ENCODE assay signal across 8 mouse cellular contexts in the genomic region with DNA sequence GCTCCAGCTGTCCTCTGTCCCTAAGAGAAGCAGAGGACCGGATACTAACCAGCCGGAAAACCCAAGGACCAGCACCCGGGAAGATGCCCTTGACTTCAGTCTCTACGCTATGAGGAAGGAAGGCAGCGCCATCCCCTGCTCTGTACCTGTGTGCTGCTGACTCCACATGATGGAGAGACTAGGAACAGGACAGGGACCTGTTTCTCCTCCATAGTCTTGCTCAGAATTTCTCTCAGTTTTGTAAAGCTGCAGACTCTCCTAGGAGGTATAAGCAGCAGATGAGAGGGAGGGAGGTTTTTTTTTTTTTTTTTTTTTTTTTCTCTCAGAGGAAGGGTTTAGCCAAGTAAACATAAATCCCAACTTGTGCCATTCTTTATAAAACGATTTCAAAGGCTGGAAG. TPM values are rescaled to one million over a fixed set of nuclear protein-coding genes. Genes with fewer than 3 reads are reported as not detected.
A peak's percentile ranks its signal among the peaks of the same experiment; 100 is the strongest.
DNase-seq lines count a peak whose midpoint lies in the region; ATAC-seq and TF ChIP-seq lines count a peak whose summit lies in the region.

A gene (plus strand): TSS at position 301 of the 400 bp plus-strand sequence.

- peak within 1 kb of the TSS; percentile 2 for H3K4me3 ChIP-seq in thymus, adult 2 months (ENCODE audit: control insufficient read depth, insufficient read depth, low read length)
- no peak within 1 kb of the TSS for H3K4me3 ChIP-seq in liver, embryonic 13.5 days (replicated peaks)

- H3K4me2 ChIP-seq in liver, embryonic 13.5 days: peak within 1 kb of the TSS; percentile 36

- peaks cover 30% of the 10 kb centered on the region for H3K4me1 ChIP-seq in thymus, adult 2 months (replicated peaks; ENCODE audit: control insufficient read depth, insufficient read depth, low read length)
- no peaks in the 10 kb centered on the region for H3K4me1 ChIP-seq in liver, embryonic 13.5 days (replicated peaks)

- H3K36me3 ChIP-seq in thymus, adult 2 months (ENCODE audit: control insufficient read depth, insufficient read depth, low read length): peaks cover 34% of the 10 kb centered on the region
- no peaks in the 10 kb centered on the region for H3K36me3 ChIP-seq in liver, embryonic 13.5 days

- no peaks in the 10 kb centered on the region for H3K27me3 ChIP-seq in thymus, adult 2 months (ENCODE audit: control insufficient read depth, insufficient read depth, low read length)
- peaks cover 68% of the 10 kb centered on the region for H3K27me3 ChIP-seq in liver, embryonic 13.5 days

- WGBS in thymus, adult 2 months: 77% methylated on average over 6 of the region's 6 CpGs
- 52% methylated on average over 6 of the region's 6 CpGs for WGBS in liver, embryonic 13.5 days (ENCODE audit: insufficient replicate concordance)

- H3K9ac ChIP-seq in liver, embryonic 13.5 days: no peak within 1 kb of the TSS

- H3K27ac ChIP-seq in thymus, adult 2 months (ENCODE audit: control insufficient read depth, insufficient read depth, low read length): peak within 1 kb of the TSS; percentile 11; the same call in 1 of the 2 replicates
- H3K27ac ChIP-seq in liver, embryonic 13.5 days: no peak within 1 kb of the TSS

- no peaks in the 10 kb centered on the region for H3K9me3 ChIP-seq in liver, embryonic 13.5 days (replicated peaks)

- peak; percentile 40 for DNase-seq in heart, adult 11 months
- DNase-seq in heart, postnatal 14 days: no peak
- peak; percentile 5 for DNase-seq in thymus, adult 2 months
- DNase-seq in thymus, postnatal 4 days: no peak
- DNase-seq in liver, embryonic 13.5 days: no peak
- no peak for DNase-seq in cerebellum, adult 11-12 months
- DNase-seq in kidney, postnatal 10 days: no peak

- ATAC-seq in liver, embryonic 13.5 days (ENCODE audit: low read depth): no peak
- ATAC-seq in erythroblast, adult 5-6 weeks (replicated peaks; ENCODE audit: low FRiP score, poor library complexity, severe bottlenecking): no peak

- intact Hi-C loops in heart, postnatal 14 days (cut with DNase I): no loop called here

- no peak for TF ChIP-seq CTCF in thymus, adult 2 months (IDR thresholded peaks at IDR 0.05; ENCODE audit: borderline replicate concordance, control insufficient read depth, extremely low read depth, insufficient read depth, low read length, poor library complexity)

- TF ChIP-seq POLR2A in thymus, adult 2 months (IDR thresholded peaks at IDR 0.05; ENCODE audit: control insufficient read depth, extremely low read depth, insufficient read depth, low read length, poor library complexity): no peak

RNA-seq across cellular contexts. Expression of the gene that starts here (rescaled TPM):
- under 1 TPM; 0.14 to 0.37 TPM for total RNA-seq in heart, postnatal 14 days (2021)
- polyA plus RNA-seq in thymus, adult 2 months (2012; rRNA removed): 6.0 and 6.1 TPM in 2 replicates
- polyA plus RNA-seq in liver, embryonic 13.5 days (2015; fragmentation: Nextera tagmentation; extraction: Ambion mirVana): 0.03 and 0.06 TPM in 2 replicates
- not detected in 2 replicates for total RNA-seq in erythroblast, adult 5-6 weeks (2015; ENCODE audit: low replicate concordance)
- total RNA-seq in erythroblast, adult 5-6 weeks (2017; ENCODE audit: low replicate concordance): not detected in 2 replicates

Comparison
In these comparisons a context has a peak if more than half of its experiments do, and no peak if none do; other contexts are left out.
1. DNase-seq: peak in heart, adult 11 months (single experiment) and thymus, adult 2 months (single experiment); none in heart, postnatal 14 days (0 of 2), thymus, postnatal 4 days (single experiment), liver, embryonic 13.5 days (single experiment), cerebellum, adult 11-12 months (single experiment) and kidney, postnatal 10 days (single experiment).